Mouse (Mus musculus) adrenal gland, adult 2 months (tissue): ENCODE data around the gene Zfp39. TPM values are rescaled to one million over a fixed set of nuclear protein-coding genes. Genes with fewer than 3 reads are reported as not detected.

ENCODE experiments used
- DNase-seq: peaks from one replicate; pipeline ENCODE4 v3.0.0; 2021
- long read RNA-seq: library from polyadenylated mRNA; stranded (forward); transcript quantifications from one replicate; pipeline ENCODE4 v2.0.0, GENCODE M21; 2021
- polyA plus RNA-seq: library from polyadenylated mRNA; depleted of rRNA; stranded (reverse); fragments of >200 nt; gene quantifications from 2 replicates; pipeline ENCODE4 v1.2.3, GENCODE M21; 2012; rRNA removed
- total RNA-seq, 2 experiments: library from RNA; stranded (reverse); gene quantifications; 2 replicates each; pipeline ENCODE4 v1.2.3; 2021

Zfp39 gene
- total RNA-seq (1 to 10 TPM; 3.5 to 5.0 TPM), polyA plus RNA-seq (0.15 and 0.33 TPM in 2 replicates)
- long read RNA-seq, partial matches to known transcripts = 0 of 1 reads
- long read RNA-seq, other reads (novel, unspliced or antisense) = 0 of 1 reads

- peak; percentile 98 for DNase-seq
Observed at GRCm38 (mm10) chr11:58903511-58904409, at the start of gene Zfp39. Gene Zfp39 (minus strand): TSS chr11:58904225.

DNA sequence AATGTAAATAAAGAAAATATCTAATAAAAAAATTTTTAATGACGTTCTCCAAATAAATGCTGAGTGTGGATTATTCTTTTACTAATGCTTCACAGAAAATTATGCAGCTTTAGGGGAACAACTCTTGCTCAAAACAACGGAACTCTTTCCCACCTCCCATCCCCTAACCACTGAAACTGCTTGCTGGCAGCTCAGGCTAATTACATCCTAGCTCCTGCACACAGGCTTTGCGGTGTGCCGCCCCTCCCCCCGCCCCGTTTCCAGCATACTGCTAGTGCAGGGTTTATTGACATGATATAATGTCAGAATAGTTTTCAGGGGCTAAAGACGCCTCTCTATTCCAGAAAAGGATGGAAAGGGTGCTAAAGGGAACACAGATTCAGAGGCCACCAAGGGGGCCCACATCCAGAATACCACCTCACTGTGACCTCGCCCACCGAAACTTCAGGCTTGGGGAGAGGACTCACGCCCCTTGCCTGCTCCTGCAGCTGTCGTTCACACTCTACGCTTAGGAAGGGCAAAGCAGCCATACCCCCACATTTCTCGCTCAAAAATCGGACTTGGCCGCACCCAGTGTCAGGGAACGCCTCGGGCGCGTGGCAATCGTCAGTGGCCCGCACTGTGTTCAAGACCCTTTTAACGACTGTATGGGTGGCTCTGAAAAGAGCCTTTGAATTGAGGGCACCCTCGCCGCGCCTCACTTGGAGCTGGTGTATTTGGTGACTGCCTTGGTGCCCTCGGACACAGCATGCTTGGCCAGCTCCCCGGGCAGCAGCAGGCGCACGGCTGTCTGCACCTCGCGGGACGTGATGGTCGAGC is 49.5 kb upstream of the Zfp39 start:
- DNase-seq = peak; percentile 34

DNA sequence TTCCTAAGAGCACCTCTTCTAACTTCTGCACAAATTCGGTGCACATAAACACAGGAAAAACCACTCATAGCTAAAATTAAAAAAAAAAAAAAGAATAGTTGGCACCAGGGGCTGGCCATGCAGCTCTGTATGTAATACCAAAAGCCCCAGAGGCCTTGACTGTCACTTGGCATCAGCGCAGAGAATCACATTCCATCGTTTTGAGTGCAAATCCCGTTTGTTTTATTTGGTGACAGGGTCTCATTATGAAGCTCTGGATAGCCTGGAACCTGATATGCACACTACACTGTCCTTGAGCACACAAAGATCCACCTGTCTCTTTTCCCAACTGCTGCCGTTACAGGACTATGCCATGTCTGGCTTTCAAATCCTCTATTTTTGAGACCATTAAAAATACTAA is 47.2 kb upstream of the Zfp39 start:
- no peak for DNase-seq

DNA sequence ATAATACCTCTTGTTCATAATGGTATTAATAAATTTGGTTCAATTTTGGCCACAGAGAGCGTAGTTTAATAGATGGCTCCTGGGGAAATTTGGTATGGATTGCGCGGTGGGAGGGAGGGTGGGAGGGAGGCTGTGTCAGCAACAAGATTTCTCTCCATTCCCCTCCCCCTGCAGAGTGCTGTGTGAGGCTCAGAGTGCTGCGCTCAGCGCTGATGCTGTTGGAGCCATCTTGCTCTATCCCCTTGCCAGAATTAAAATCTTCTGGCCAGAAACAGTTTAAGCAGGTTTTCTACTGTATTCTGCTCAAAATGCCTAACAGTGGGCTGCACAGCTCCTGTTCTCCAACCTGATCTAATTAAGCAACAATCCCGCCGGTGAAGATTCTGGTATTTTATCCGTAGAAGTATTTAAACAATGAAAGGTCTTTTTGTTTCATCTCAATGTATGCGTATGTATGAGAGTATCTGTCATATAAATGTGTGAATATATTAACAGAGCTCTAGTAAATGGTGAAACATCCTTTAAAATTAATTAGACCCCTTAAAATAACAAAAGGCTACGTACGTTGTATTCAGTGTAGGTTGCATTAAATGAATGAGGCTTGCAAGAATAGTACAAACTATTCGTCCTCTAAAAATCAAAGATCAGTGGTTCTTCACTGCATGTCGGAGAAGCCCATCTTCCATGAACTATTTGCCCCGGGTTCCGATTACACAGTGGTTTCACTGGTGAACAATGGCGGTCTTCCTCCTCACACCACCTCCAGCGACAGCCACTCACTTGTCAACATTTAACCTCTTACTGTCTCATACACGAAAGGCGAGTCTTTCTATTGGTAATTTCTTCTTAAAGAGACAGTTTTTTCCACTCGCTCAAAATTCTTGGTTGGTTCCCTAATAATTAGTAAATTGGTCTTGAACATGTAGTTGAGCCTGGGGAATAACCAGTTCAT is 45.7 kb upstream of the Zfp39 start:
- DNase-seq = no peak

DNA sequence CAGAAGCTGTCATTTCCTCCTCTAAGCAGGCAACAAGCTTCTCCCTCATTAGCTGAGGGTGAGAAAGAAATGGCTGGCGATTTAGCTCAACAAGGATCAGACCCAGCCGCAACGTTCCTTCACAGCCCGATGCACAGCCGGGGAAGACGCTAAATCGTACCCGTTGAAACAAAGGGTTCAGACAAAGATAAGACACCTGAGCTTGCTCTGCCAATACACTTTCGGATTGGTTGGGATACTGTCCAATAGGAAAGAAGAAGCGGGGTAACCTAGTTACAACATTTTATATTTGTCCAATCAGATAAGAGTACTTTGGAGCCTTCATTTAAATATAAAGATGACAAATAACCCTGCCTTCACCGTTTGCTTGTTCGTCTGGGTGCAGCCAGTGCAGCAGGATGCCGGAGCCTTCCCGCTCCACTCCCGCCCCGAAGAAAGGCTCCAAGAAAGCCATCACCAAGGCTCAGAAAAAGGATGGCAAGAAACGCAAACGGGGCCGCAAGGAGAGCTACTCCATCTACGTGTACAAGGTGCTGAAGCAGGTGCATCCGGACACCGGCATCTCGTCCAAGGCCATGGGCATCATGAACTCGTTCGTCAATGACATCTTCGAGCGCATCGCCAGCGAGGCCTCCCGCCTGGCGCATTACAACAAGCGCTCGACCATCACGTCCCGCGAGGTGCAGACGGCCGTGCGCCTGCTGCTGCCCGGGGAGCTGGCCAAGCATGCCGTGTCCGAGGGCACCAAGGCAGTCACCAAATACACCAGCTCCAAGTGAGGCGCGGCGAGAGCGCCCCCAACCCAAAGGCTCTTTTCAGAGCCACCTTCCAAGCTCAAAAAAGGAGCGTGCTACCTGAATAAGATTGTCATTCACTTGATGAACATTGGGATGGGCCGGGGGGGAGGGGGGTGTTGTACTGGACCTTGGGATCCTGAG is 44.8 kb upstream of the Zfp39 start, which contains the start of gene Hist3h2ba:
Gene Hist3h2ba (plus strand): TSS at position 379 of the 938 bp plus-strand sequence.
- peak; percentile 54 for DNase-seq

DNA sequence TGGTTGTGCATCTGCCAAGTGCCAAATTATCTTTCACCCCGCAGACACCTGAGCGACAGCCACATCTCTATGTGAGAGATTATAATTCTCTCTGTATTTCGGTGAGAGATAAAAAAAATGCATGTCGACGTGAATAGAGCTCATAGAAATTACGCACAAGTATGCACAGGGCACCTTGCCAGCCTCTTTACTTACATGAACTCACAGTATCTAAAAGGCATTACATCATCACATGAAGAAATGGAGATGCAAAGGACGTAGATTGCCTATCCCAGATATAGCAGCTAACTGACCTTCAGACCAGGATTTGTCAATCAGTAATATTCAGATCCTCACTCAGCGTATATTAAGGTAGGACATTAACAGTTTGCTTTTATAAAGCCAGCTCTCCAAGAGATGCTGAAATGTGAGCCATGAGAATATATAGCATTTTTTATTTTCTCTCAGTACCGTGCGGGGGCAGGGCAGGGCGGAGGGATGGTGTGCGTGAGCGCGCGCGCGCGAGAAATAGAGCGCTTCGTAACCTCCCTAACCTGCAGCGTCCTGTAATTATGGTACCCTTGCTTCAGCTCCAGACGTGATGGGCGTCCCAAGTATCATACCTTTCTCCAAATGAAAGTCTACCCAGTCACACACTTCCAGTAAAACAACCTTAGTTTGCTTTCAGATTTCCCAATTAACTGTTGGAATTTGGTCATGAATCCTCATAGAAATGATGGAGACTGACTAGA is 43.9 kb upstream of the Zfp39 start:
- no peak for DNase-seq

DNA sequence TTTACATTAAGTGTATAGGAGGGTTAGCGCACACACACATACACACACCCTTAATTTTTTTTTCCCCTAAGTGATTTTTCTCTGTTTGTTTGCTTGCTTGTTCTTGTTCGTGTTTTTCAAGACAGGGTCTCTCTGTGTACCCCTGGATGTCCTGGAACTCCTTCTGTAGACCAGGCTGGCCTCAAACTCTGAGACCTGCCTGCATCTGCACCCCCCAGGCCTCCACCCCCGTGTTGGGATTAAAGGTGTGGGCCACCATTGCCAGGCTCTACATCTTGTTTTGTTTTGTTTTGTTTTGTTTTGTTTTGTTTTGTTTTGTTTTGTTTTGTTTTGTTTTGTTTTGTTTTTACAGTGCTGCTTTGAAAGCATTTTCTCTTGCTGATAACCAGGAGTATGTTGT is 43.3 kb upstream of the Zfp39 start:
- DNase-seq = no peak

DNA sequence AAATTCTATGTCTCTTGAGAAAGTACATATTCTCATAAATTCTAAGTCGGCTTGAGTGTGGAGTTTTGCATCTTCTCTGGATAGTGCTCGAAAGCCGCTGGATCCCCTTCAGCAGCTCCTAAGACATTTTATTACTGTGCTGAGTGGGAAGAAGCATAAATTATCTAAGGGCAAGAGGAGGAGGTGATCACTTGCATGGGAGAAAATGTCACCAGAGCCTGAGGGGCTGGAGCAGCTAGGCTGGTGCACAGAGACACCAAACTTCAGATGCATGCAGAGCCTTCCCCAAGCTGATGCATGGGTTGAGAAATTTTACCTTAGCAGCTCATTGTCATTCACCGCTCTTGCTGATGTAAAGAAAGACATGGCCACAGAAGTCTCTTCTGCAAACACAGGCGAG is 40.1 kb upstream of the Zfp39 start:
- DNase-seq = no peak

- no peak for DNase-seq
Observed at GRCm38 (mm10) chr11:58939088-58939439, 35.0 kb upstream of the Zfp39 start.

GRCm38 (mm10) chr11:58938322-58939087 is 34.5 kb upstream of the Zfp39 start, which contains the start of gene Rnf187:
Gene Rnf187 (minus strand): TSS chr11:58938916.
- peak; percentile 96 for DNase-seq

DNA sequence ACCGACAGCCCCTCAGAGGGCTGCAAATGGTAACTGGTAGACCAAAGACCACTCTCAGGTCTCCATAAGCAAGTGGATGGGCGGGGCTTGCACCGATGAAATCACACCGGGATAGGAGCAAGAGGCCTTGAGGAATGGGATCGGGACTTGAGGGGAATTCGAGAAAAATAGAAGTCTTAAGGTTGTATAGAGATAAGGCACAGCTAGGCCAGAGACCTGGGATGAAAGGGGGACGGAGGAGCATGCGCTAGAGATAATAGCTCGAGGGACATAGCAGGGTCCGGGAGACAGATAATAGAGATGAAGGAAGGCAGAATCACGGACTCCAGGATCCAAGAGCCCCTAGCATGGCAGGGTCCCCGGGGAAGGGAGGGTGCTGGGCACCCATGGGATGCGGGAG is 33.9 kb upstream of the Zfp39 start:
- peak; percentile 31 for DNase-seq

GRCm38 (mm10) chr11:58931576-58931975 is 27.6 kb upstream of the Zfp39 start:
- no peak for DNase-seq

DNA sequence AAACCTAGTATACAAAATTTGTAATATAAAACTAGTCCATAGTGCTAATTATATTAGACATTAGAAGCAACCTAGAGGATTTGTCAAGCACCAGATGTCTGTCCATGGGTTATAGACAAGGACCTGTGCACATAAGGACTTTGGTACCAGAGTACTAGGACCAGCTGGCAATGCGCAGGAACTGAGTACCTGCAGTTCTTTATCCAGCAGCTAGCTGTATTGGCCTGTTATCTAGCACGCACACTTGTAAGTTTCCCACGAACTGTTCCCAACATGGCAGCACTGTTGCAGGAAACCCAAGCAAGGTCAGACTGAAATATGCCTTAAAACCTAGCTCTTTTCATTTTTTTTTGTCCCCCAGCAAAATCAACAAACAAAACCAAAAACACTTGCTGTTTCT is 26.2 kb upstream of the Zfp39 start:
- DNase-seq = no peak

DNA sequence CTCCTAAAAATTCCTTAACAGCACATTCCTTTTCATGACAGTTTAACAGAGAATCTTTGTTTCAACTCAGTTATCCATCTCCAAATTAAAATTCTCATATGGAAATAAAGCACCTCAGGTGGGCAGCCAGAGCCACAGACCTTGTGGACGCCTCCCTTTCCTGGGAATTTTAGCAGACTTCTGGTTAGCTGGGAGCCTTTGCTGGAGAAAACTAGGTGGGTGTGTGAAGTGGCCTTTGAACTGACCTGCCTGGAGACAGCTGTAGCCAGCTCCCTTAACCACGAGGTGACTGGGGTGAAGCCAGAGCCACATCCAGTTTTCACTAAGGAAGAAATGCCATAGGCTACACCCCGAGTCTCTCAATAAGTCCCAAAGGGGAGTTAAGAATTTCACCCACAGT is 25.6 kb upstream of the Zfp39 start:
- DNase-seq = no peak

DNA sequence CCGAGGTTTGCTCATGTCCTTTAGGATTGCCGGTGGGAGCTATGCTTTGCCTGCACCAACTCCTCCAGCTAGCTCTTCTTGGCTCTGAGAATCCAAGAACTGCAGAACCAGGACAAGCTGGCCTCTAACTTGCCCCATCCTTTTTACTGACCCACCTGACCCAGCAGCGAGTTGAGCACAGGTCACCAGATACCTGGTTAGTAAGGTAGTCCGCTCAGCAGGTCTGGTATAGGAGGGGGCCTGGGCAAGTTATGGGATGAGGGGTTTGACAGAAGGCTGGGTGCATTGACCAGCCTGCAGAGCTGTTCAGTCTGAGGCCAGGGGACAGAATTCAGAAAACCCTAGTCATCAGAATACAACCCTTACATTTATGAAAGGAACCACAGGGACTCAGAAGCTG is 25.0 kb upstream of the Zfp39 start:
- no peak for DNase-seq

DNA sequence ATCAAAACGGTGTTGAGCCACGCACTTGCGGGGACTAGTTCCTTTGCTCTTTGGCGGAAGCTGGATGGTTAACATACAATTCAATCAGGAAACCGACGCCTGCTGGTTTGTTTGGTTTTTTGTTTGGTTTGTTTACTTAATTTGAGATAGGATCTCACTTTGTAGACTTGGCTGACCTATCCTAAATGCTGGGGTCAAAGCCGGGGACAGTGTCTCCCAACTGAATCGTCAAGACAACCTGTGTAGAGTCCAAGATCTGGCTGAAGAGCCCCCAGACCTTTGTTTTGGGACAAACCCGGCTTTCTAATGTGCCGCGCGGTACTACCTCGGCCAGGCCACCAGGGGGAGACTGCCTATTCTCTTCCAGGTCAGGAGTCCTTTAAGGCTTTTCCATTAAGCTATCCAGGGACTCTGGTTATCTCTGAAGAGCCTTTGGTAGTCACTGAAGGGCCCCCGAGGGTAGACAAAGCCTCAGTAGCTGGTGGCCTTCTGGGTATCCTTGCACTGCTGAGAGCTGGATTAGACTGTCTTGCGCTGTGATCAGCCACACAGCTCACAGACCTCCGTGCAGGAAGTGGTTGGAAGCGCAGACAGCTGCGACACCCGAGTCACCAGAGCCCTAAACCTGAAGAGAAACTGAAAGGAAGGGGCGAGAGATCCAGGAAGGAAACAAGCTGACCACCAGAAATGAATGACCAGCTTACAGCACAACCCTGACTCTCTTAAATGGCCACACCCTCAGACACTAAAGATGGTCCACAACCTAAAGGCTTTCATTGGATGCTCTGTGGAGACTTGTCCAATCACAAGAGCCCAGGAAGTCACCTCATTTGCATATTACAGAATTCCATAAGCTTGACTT is 24.0 kb upstream of the Zfp39 start:
- peak; percentile 54 for DNase-seq

DNA sequence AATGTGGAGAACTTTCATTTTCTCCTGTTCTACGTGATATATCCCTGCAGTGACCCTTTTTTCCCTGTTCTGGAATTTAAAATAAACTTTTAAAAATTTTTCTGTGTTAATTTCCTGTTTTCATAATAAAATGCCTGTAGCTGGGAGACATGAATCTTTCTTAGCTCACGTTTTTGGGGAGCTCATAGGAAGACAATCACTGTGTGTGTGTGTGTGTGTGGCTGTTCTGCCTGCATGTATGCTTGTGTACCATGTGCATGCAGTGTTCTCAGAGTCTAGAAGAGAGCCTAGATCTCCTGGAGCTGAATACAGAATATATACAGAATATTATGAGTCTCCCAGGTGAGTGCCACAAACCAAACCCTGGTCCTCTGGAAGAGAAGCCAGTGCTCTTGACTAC is 23.0 kb upstream of the Zfp39 start:
- no peak for DNase-seq

DNA sequence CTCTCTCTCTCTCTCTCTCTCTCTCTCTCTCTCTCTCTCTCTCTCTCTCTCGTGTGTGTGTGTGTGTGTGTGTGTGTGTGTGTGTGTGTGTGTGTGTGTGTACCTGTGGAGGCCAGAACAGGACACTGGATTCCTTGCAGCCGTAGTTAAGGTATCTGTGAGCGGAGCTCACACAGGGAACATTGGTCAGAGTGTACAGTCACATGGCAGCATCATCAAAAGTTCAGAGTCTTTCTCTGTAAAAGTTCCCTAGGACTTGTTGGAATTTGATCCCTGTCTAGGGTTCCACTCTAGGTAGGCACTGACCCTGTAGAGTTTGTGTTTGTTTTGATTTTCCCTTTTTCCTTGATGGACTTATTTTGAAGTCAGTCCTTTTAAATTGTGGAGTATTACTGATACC is 22.6 kb upstream of the Zfp39 start:
- no peak for DNase-seq
